Mouse (Mus musculus) cerebellum, adult 2 months (tissue): ENCODE data around the gene Syt2.

Source experiments
- CTCF ChIP-seq: fragments of 200-500 bp; IDR thresholded peaks from 2 replicates; pipeline ENCODE4 v1.5.1; 2011; ENCODE audit warnings: low read depth, mild to moderate bottlenecking, control low read depth, low read length, moderate library complexity, borderline replicate concordance; ENCODE audit not compliant: insufficient read depth
- POLR2A ChIP-seq: fragments of 200-500 bp; IDR thresholded peaks from 2 replicates; pipeline ENCODE4 v1.6.1; 2011; ENCODE audit warnings: low read length, control low read depth, borderline replicate concordance; ENCODE audit not compliant: insufficient read depth

GRCm38 (mm10) chr1:134707516-134707915 is 61.0 kb downstream of the Syt2 start:
- TF ChIP-seq CTCF: no peak
- TF ChIP-seq POLR2A: no peak
